8 mouse cellular contexts compared by ENCODE assay signal in genomic region chr8:83954749-83955105, GRCm38 (mm10). TPM values are rescaled to one million over a fixed set of nuclear protein-coding genes. Genes with fewer than 3 reads are reported as not detected.
DNase-seq lines count a peak whose midpoint lies in the region; ATAC-seq and TF ChIP-seq lines count a peak whose summit lies in the region.

No protein-coding gene starts in this region.

- H3K27me3 ChIP-seq in kidney, embryonic 15.5 days, result no peaks in the 10 kb centered on the region
- no peaks in the 10 kb centered on the region for H3K27me3 ChIP-seq in hindbrain, postnatal 0 days (ENCODE audit: insufficient read depth, low read length)
- no peaks in the 10 kb centered on the region for H3K27me3 ChIP-seq in midbrain, embryonic 14.5 days (ENCODE audit: control insufficient read depth, insufficient read depth, low read length)

- no peaks in the 10 kb centered on the region for H3K36me3 ChIP-seq in kidney, embryonic 15.5 days
- no peaks in the 10 kb centered on the region for H3K36me3 ChIP-seq in hindbrain, postnatal 0 days (ENCODE audit: insufficient read depth, low read length)
- no peaks in the 10 kb centered on the region for H3K36me3 ChIP-seq in midbrain, embryonic 14.5 days (ENCODE audit: control insufficient read depth, insufficient read depth, low read length)

- H3K4me3 ChIP-seq in kidney, embryonic 15.5 days (replicated peaks), result peak overlapping the region; percentile 85
- H3K4me3 ChIP-seq in cortical plate, adult 2 months (ENCODE audit: insufficient read depth, low read length), result peak overlapping the region; percentile 38
- peak overlapping the region; percentile 56 for H3K4me3 ChIP-seq in hindbrain, postnatal 0 days (ENCODE audit: low read length)
- peak overlapping the region; percentile 53 for H3K4me3 ChIP-seq in midbrain, embryonic 14.5 days (replicated peaks; ENCODE audit: low read depth, low read length)

- 2% methylated on average over 14 of the region's 14 CpGs for WGBS in kidney, embryonic 15.5 days
- 2% methylated on average over 14 of the region's 14 CpGs for WGBS in hindbrain, postnatal 0 days
- WGBS in midbrain, embryonic 14.5 days, result under 1% methylated on average over 14 of the region's 14 CpGs

- peak overlapping the region; percentile 62 for H3K9ac ChIP-seq in kidney, embryonic 15.5 days
- peak overlapping the region; percentile 50 for H3K9ac ChIP-seq in hindbrain, postnatal 0 days (replicated peaks; ENCODE audit: low read length)
- peak overlapping the region; percentile 51 for H3K9ac ChIP-seq in midbrain, embryonic 14.5 days (replicated peaks; ENCODE audit: low read length)

- H3K27ac ChIP-seq in kidney, embryonic 15.5 days, result peak overlapping the region; percentile 51
- H3K27ac ChIP-seq in cortical plate, adult 2 months (ENCODE audit: insufficient read depth, low read length), result no peak overlapping the region
- peak overlapping the region; percentile 78 for H3K27ac ChIP-seq in hindbrain, postnatal 0 days
- H3K27ac ChIP-seq in midbrain, embryonic 14.5 days (replicated peaks; ENCODE audit: low read depth, low read length), result peak overlapping the region; percentile 67

- H3K4me2 ChIP-seq in kidney, embryonic 15.5 days, result peak overlapping the region; percentile 96
- H3K4me2 ChIP-seq in hindbrain, postnatal 0 days (ENCODE audit: low read depth, low read length), result peak overlapping the region; percentile 59
- peak overlapping the region; percentile 94 for H3K4me2 ChIP-seq in midbrain, embryonic 14.5 days (ENCODE audit: low read length)

- DNase-seq in kidney, postnatal 4 days, result no peak
- no peak for DNase-seq in hindbrain, postnatal 0 days (ENCODE audit: low spot score)
- no peak for DNase-seq in midbrain, embryonic 14.5 days
- no peak for DNase-seq in adrenal gland, postnatal 10 days
- no peak for DNase-seq in yolk sac, embryonic 10.5 days (ENCODE audit: low spot score)
- DNase-seq in urinary bladder, postnatal 36 days (ENCODE audit: low spot score in 2 of 2), result no peak

- no peak for TF ChIP-seq POLR2A in cortical plate, adult 2 months (IDR thresholded peaks at IDR 0.05; ENCODE audit: extremely low read depth, insufficient read depth, low read length)

- TF ChIP-seq CTCF in cortical plate, adult 2 months (IDR thresholded peaks at IDR 0.05; ENCODE audit: extremely low read depth, insufficient read depth, low read length), result no peak
- TF ChIP-seq CTCF in hindbrain, postnatal 0 days (IDR thresholded peaks at IDR 0.05; ENCODE audit: low read depth), result no peak

- no peak for ATAC-seq in kidney, embryonic 15.5 days (replicated peaks; ENCODE audit: low FRiP score)
- no peak for ATAC-seq in hindbrain, postnatal 0 days
- no peak for ATAC-seq in midbrain, embryonic 14.5 days (ENCODE audit: low FRiP score, low TSS enrichment)

- H3K4me1 ChIP-seq in kidney, embryonic 15.5 days, result peaks cover 24% of the 10 kb centered on the region
- no peaks in the 10 kb centered on the region for H3K4me1 ChIP-seq in cortical plate, adult 2 months (ENCODE audit: control insufficient read depth, insufficient read depth, low read length)
- no peaks in the 10 kb centered on the region for H3K4me1 ChIP-seq in hindbrain, postnatal 0 days (ENCODE audit: insufficient read depth, low read length)
- H3K4me1 ChIP-seq in midbrain, embryonic 14.5 days (ENCODE audit: control insufficient read depth, insufficient read depth, low read length), result peaks cover 8% of the 10 kb centered on the region

- H3K9me3 ChIP-seq in kidney, embryonic 15.5 days (replicated peaks), result no peaks in the 10 kb centered on the region
- no peaks in the 10 kb centered on the region for H3K9me3 ChIP-seq in hindbrain, postnatal 0 days (ENCODE audit: low read length)
- no peaks in the 10 kb centered on the region for H3K9me3 ChIP-seq in midbrain, embryonic 14.5 days (ENCODE audit: control insufficient read depth, low read length)

RNA-seq across cellular contexts. Expression of gene Gm10644, which starts 0.3 kb away (rescaled TPM):
- 0.69 and 0.71 TPM in 2 replicates for polyA plus RNA-seq in kidney, embryonic 15.5 days (2015; fragmentation: Nextera tagmentation; extraction: Ambion mirVana)
- polyA plus RNA-seq in cortical plate, adult 2 months (2012; rRNA removed), result 0.52 and 0.62 TPM in 2 replicates
- total RNA-seq in hindbrain, postnatal 0 days (2014; rRNA removed), result 0.40 and 1.7 TPM in 2 replicates
- polyA plus RNA-seq in hindbrain, postnatal 0 days (2015; fragmentation: Nextera tagmentation; extraction: Ambion mirVana), result 0.43 and 0.56 TPM in 2 replicates
- polyA plus RNA-seq in midbrain, embryonic 14.5 days (2014; fragmentation: Nextera tagmentation; extraction: Ambion mirVana), result 1.0 and 1.1 TPM in 2 replicates
- total RNA-seq in adrenal gland, postnatal 10 days (2021), result under 1 TPM; 0.51 to 0.88 TPM

RNA-seq across cellular contexts. Expression of gene Asf1b, which starts 0.6 kb away (rescaled TPM):
- 60.7 and 62.2 TPM in 2 replicates for polyA plus RNA-seq in kidney, embryonic 15.5 days (2015; fragmentation: Nextera tagmentation; extraction: Ambion mirVana)
- polyA plus RNA-seq in cortical plate, adult 2 months (2012; rRNA removed), result 1.2 and 1.4 TPM in 2 replicates
- 4.7 and 5.6 TPM in 2 replicates for total RNA-seq in hindbrain, postnatal 0 days (2014; rRNA removed)
- polyA plus RNA-seq in hindbrain, postnatal 0 days (2015; fragmentation: Nextera tagmentation; extraction: Ambion mirVana), result 8.3 and 10.6 TPM in 2 replicates
- 7.9 and 15.5 TPM in 2 replicates for polyA plus RNA-seq in midbrain, embryonic 14.5 days (2014; fragmentation: Nextera tagmentation; extraction: Ambion mirVana)
- total RNA-seq in adrenal gland, postnatal 10 days (2021), result 10 to 100 TPM in 1 of 2 experiments, 1 to 10 TPM in 1; 9.2 to 12.1 TPM

RNA-seq across cellular contexts. Expression of gene Prkaca, which starts 18.1 kb away (rescaled TPM):
- polyA plus RNA-seq in kidney, embryonic 15.5 days (2015; fragmentation: Nextera tagmentation; extraction: Ambion mirVana), result 161 and 163 TPM in 2 replicates
- polyA plus RNA-seq in cortical plate, adult 2 months (2012; rRNA removed), result 181 and 183 TPM in 2 replicates
- 198 and 213 TPM in 2 replicates for total RNA-seq in hindbrain, postnatal 0 days (2014; rRNA removed)
- 257 and 268 TPM in 2 replicates for polyA plus RNA-seq in hindbrain, postnatal 0 days (2015; fragmentation: Nextera tagmentation; extraction: Ambion mirVana)
- 181 and 207 TPM in 2 replicates for polyA plus RNA-seq in midbrain, embryonic 14.5 days (2014; fragmentation: Nextera tagmentation; extraction: Ambion mirVana)
- total RNA-seq in adrenal gland, postnatal 10 days (2021), result 100 to 1,000 TPM; 253 to 325 TPM

RNA-seq across cellular contexts. Expression of gene Samd1, which starts 42.7 kb away (rescaled TPM):
- polyA plus RNA-seq in kidney, embryonic 15.5 days (2015; fragmentation: Nextera tagmentation; extraction: Ambion mirVana), result 11.0 and 11.5 TPM in 2 replicates
- polyA plus RNA-seq in cortical plate, adult 2 months (2012; rRNA removed), result 42.4 and 48.4 TPM in 2 replicates
- total RNA-seq in hindbrain, postnatal 0 days (2014; rRNA removed), result 58.6 and 96.8 TPM in 2 replicates
- 5.7 and 5.9 TPM in 2 replicates for polyA plus RNA-seq in hindbrain, postnatal 0 days (2015; fragmentation: Nextera tagmentation; extraction: Ambion mirVana)
- 10.5 and 14.2 TPM in 2 replicates for polyA plus RNA-seq in midbrain, embryonic 14.5 days (2014; fragmentation: Nextera tagmentation; extraction: Ambion mirVana)
- total RNA-seq in adrenal gland, postnatal 10 days (2021), result 10 to 100 TPM; 40.8 to 41.6 TPM

RNA-seq across cellular contexts. Expression of gene 1700067K01Rik, which starts 46.6 kb away (rescaled TPM):
- polyA plus RNA-seq in kidney, embryonic 15.5 days (2015; fragmentation: Nextera tagmentation; extraction: Ambion mirVana), result 1.2 and 1.3 TPM in 2 replicates
- polyA plus RNA-seq in cortical plate, adult 2 months (2012; rRNA removed), result 0.13 and 0.21 TPM in 2 replicates
- total RNA-seq in hindbrain, postnatal 0 days (2014; rRNA removed), result not detected in 2 replicates
- 0.49 and 0.51 TPM in 2 replicates for polyA plus RNA-seq in hindbrain, postnatal 0 days (2015; fragmentation: Nextera tagmentation; extraction: Ambion mirVana)
- 0.53 and 0.89 TPM in 2 replicates for polyA plus RNA-seq in midbrain, embryonic 14.5 days (2014; fragmentation: Nextera tagmentation; extraction: Ambion mirVana)
- total RNA-seq in adrenal gland, postnatal 10 days (2021), result under 1 TPM; 0.48 to 0.60 TPM
